Mouse (Mus musculus): ENCODE measurements at regions not wholly inside any gene's neighbourhood (a gene's known extent, or its start where the extent isn't known, plus 50 kb on each side); places are given as distances from the start of the nearest gene placed in this dataset.

DNA sequence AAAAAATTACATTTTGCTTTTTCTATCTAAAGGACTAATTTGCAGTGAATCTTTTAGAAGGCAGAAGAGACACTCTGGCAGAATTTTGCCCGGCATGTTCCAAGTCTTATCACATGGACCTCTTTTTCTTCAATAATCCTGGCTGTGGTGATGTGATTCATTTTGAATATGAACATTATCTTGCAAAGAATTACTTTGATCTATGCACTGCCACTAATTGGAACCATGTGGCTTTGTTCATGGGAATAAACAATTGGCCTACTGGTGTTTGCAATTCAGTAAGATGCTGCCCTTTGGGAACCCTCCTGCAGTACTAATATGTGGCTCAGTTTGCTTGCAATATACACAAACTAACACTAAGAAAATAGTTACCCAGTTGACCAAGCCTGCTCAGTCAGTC lies 456.3 kb upstream of the Fam98a start:
- H3K36me3 ChIP-seq (replicated peaks), result no peaks in the 10 kb centered on the region
- H3K4me2 ChIP-seq, result no peak overlapping the region
- no peak for ATAC-seq (ENCODE audit: insufficient read depth)
- H3K9ac ChIP-seq, result no peak overlapping the region
- no peaks in the 10 kb centered on the region for H3K9me3 ChIP-seq (replicated peaks)
- WGBS (ENCODE audit: insufficient replicate concordance), result 45% methylated on average over 1 of the region's 1 CpGs
- H3K27ac ChIP-seq (replicated peaks), result no peak overlapping the region
- H3K4me3 ChIP-seq (replicated peaks), result no peak overlapping the region
- H3K27me3 ChIP-seq, result no peaks in the 10 kb centered on the region
- H3K4me1 ChIP-seq (replicated peaks), result no peaks in the 10 kb centered on the region

DNA sequence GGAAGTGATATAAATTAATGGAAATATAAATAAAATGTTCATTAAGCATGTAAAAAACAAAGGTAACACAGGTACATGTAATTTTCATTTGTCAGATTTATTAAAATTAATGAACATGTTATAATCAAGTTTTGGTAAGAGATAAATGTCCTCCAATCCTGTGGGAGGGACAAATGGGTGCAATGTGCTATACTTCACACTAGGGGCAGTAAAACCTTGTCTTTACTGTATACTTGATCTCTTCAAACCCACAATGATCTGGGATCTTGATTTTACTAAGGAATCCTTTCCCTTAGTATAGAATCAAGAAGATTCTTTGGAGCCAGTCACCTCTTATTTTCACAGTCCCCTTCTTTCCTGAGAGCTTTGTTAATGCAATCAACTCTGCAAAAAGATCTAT lies 451.1 kb upstream of the Fam98a start:
- Histone ChIP-seq H3K27ac (replicated peaks) (no peak overlapping the region), H3K9me3 (replicated peaks) (no peaks in the 10 kb centered on the region), H3K4me3 (replicated peaks) (no peak overlapping the region), H3K36me3 (replicated peaks) (no peaks in the 10 kb centered on the region), H3K27me3 (no peaks in the 10 kb centered on the region), H3K9ac (no peak overlapping the region), H3K4me2 (no peak overlapping the region), H3K4me1 (replicated peaks) (no peaks in the 10 kb centered on the region)
- ATAC-seq (ENCODE audit: insufficient read depth), result no peak

DNA sequence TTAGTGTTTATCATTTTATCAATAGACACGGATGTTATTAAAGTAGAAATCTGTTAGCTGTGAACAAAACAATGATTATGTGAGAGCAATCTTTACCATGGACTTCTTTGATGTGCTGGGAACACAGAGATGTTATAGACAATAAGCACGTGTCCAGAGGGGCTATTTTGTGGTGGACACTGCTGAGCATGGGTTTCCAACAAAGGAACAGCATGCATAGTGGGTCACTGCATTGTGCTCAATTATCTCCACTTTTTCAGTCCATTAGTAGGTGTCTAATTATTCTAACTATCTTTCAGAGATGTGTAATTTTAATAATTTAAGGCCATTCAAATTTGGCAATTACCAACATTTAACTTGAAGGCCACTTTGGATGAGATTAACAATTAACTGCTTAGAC lies 409.6 kb upstream of the Fam98a start:
- ATAC-seq (ENCODE audit: insufficient read depth), result no peak
- H3K36me3 ChIP-seq (replicated peaks), result no peaks in the 10 kb centered on the region
- H3K4me1 ChIP-seq (replicated peaks), result no peaks in the 10 kb centered on the region
- no peak overlapping the region for H3K4me3 ChIP-seq (replicated peaks)
- no peaks in the 10 kb centered on the region for H3K9me3 ChIP-seq (replicated peaks)
- no peak overlapping the region for H3K4me2 ChIP-seq
- no peak overlapping the region for H3K27ac ChIP-seq (replicated peaks)
- no peaks in the 10 kb centered on the region for H3K27me3 ChIP-seq
- WGBS (ENCODE audit: insufficient replicate concordance), result 42% methylated on average over 2 of the region's 2 CpGs
- no peak overlapping the region for H3K9ac ChIP-seq

DNA sequence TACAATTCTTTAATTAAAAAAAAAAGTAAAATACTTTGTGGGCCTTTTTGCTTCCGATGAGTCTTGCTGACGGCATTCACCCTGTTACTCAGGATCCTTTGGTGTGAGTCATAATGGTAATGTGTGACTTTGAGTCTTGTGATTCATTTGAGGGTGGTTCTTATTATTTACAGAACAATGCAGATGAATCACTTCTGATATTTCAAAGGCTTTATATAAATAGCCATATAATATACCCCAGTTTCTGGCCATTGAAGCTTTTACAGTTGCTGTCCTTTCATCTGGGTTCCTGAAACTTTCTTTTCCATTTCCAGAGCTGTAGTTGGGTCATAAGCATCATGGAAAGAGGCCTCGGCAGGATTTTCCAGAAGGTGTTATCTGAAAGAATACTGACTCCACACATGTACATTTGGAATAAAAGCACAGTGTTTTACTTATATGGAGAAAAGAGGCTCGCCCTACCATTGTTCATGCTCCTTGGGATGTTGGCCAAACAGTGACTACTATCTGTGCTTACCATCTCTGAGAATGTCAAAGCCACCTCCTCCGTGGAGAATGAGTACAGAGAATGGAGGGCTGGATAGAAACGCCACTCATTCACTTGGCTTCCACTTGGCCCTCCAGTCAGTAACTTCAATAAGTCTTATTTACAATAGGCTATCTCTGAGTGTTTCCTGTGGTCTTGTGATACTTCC lies 385.1 kb upstream of the Fam98a start:
- Histone ChIP-seq H3K4me2 (no peak overlapping the region), H3K9ac (no peak overlapping the region), H3K4me1 (replicated peaks) (no peaks in the 10 kb centered on the region), H3K27me3 (no peaks in the 10 kb centered on the region), H3K36me3 (replicated peaks) (no peaks in the 10 kb centered on the region), H3K27ac (replicated peaks) (no peak overlapping the region), H3K4me3 (replicated peaks) (no peak overlapping the region), H3K9me3 (replicated peaks) (no peaks in the 10 kb centered on the region)
- 52% methylated on average over 6 of the region's 6 CpGs for WGBS (ENCODE audit: insufficient replicate concordance)
- no peak for ATAC-seq (ENCODE audit: insufficient read depth)

DNA sequence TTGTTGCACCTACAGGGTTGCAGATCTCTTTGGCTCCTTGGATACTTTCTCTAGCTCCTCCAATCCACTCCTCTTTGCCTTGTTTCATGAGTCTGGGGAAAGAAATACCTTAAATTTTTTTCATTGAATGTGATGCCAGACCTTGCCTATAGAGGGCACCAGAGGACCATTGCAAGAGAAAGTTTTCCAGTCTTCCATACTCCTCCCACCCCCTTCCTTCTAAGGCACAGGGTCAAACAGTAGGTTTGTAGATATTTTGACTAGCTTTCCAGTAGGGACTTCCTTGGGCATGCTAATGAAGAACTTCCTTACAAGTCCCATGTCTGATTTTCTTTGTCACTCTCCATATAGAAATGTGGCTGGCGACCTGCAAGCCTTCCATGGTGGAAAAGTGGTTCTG lies 379.3 kb upstream of the Fam98a start:
- H3K9me3 ChIP-seq (replicated peaks), result no peaks in the 10 kb centered on the region
- no peak overlapping the region for H3K9ac ChIP-seq
- no peak overlapping the region for H3K4me2 ChIP-seq
- H3K27ac ChIP-seq (replicated peaks), result no peak overlapping the region
- no peak for ATAC-seq (ENCODE audit: insufficient read depth)
- WGBS (ENCODE audit: insufficient replicate concordance), result 83% methylated on average over 1 of the region's 1 CpGs
- H3K4me3 ChIP-seq (replicated peaks), result no peak overlapping the region
- H3K27me3 ChIP-seq, result no peaks in the 10 kb centered on the region
- no peaks in the 10 kb centered on the region for H3K36me3 ChIP-seq (replicated peaks)
- no peaks in the 10 kb centered on the region for H3K4me1 ChIP-seq (replicated peaks)

DNA sequence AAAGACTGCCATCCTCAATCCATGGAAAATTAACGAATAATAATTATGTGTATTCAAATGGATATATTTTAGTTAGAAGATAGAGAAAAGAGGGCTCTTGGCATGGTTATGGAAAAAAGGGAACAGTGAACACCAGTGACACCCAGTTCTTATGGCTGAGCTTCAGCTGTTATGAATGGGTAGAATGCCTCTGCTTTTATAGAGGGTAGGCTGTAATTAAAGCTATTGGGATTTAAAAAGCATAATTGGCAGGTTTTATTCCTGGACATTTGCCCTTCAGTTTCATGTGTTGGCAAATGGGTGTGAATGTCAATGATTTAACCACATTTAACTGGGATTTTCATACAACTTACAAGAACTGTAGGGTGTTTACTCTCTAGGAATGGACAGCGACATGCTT lies 368.5 kb upstream of the Fam98a start:
- Histone ChIP-seq H3K9me3 (replicated peaks) (no peaks in the 10 kb centered on the region), H3K27me3 (no peaks in the 10 kb centered on the region), H3K36me3 (replicated peaks) (no peaks in the 10 kb centered on the region), H3K4me1 (replicated peaks) (no peaks in the 10 kb centered on the region), H3K27ac (replicated peaks) (no peak overlapping the region), H3K4me3 (replicated peaks) (no peak overlapping the region), H3K4me2 (no peak overlapping the region), H3K9ac (no peak overlapping the region)
- ATAC-seq (ENCODE audit: insufficient read depth), result no peak
- WGBS (ENCODE audit: insufficient replicate concordance), result 59% methylated on average over 2 of the region's 2 CpGs

DNA sequence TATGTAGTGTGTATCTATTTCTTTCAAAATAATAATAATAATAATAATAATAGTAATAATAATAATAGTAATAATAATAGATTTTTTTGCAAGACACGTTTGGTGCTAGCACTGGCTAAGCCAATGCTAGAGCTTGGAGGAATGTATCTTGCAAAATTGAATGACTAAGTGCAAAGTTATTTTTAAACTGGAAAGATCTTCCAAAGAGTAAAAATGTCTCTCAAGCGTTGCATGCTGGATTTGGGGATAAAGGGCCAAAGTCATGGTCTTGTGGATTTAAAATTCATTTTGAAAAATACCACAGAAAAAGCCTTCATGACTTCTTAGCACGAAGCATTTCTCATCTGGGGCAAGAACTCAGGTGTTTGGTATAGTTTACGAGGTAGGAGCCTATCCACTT lies 365.3 kb upstream of the Fam98a start:
- WGBS (ENCODE audit: insufficient replicate concordance), result 37% methylated on average over 4 of the region's 4 CpGs
- no peaks in the 10 kb centered on the region for H3K36me3 ChIP-seq (replicated peaks)
- no peaks in the 10 kb centered on the region for H3K9me3 ChIP-seq (replicated peaks)
- no peak overlapping the region for H3K4me3 ChIP-seq (replicated peaks)
- H3K27me3 ChIP-seq, result no peaks in the 10 kb centered on the region
- no peak overlapping the region for H3K27ac ChIP-seq (replicated peaks)
- H3K9ac ChIP-seq, result no peak overlapping the region
- ATAC-seq (ENCODE audit: insufficient read depth), result no peak
- no peaks in the 10 kb centered on the region for H3K4me1 ChIP-seq (replicated peaks)
- no peak overlapping the region for H3K4me2 ChIP-seq

DNA sequence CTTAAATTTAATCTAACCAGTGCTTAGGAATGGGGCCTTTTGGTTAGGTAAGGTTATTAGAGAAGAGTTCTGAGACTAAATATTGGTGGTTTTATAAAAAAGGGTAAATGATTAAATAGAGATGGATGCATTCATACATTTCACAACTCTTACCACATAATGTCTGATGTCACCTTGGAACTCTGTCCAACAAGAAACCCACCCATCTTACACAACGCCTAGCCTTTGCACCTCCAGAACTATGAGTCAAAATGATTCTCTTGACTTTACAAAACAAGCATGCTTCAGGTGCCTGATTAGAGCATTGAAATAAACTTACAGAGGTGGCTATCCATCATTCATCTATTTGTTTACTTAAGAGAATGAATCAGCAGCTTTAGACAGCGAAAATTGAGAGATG lies 364.8 kb upstream of the Fam98a start:
- H3K4me1 ChIP-seq (replicated peaks), result no peaks in the 10 kb centered on the region
- ATAC-seq (ENCODE audit: insufficient read depth), result no peak
- 55% methylated on average over 2 of the region's 2 CpGs for WGBS (ENCODE audit: insufficient replicate concordance)
- no peak overlapping the region for H3K4me2 ChIP-seq
- no peak overlapping the region for H3K4me3 ChIP-seq (replicated peaks)
- no peak overlapping the region for H3K9ac ChIP-seq
- no peaks in the 10 kb centered on the region for H3K36me3 ChIP-seq (replicated peaks)
- no peak overlapping the region for H3K27ac ChIP-seq (replicated peaks)
- H3K9me3 ChIP-seq (replicated peaks), result no peaks in the 10 kb centered on the region
- H3K27me3 ChIP-seq, result no peaks in the 10 kb centered on the region

DNA sequence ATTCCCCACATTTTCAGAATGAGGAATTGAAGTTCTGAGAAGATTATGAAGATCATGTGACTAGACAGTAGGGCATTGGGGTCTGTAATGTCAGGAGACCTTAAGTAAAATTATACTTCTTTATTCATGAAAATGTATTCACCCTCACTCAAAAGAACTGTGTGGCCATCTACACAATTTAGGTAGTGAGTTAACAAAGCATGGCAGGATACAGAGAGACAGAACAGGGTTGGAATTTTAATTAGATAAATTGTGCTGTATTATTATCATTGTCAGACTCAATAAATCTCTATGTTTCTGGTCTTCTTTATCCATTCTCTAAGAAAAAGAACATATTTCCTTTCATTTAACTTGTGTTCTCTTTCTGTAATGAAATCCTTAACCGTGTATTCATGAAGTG lies 363.5 kb upstream of the Fam98a start:
- WGBS (ENCODE audit: insufficient replicate concordance), result 56% methylated on average over 1 of the region's 1 CpGs
- Histone ChIP-seq H3K9me3 (replicated peaks) (no peaks in the 10 kb centered on the region), H3K4me2 (no peak overlapping the region), H3K27ac (replicated peaks) (no peak overlapping the region), H3K4me3 (replicated peaks) (no peak overlapping the region), H3K9ac (no peak overlapping the region), H3K36me3 (replicated peaks) (no peaks in the 10 kb centered on the region), H3K4me1 (replicated peaks) (no peaks in the 10 kb centered on the region), H3K27me3 (no peaks in the 10 kb centered on the region)
- ATAC-seq (ENCODE audit: insufficient read depth), result no peak

DNA sequence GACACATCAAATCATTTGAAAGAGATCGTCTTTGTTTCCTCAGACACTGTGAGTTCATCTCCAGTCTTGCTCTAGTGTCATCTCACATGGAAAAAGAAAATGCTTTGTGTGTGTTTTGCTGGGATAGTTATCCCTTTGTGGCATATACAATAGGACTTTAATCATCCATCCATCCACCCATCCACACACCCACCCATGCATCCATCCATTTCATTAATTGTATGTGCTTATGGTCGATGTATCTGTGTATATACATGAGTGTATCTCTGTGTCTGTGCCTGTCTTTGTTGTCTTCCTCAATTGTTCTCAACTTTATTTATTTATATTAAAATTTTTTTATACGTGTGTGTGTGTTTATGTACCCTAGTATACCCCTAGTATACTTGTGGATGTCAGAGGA lies 355.3 kb upstream of the Fam98a start:
- no peak overlapping the region for H3K4me2 ChIP-seq
- WGBS (ENCODE audit: insufficient replicate concordance), result 41% methylated on average over 3 of the region's 3 CpGs
- no peaks in the 10 kb centered on the region for H3K36me3 ChIP-seq (replicated peaks)
- H3K9ac ChIP-seq, result no peak overlapping the region
- no peak overlapping the region for H3K4me3 ChIP-seq (replicated peaks)
- no peak for ATAC-seq (ENCODE audit: insufficient read depth)
- no peak overlapping the region for H3K27ac ChIP-seq (replicated peaks)
- H3K9me3 ChIP-seq (replicated peaks), result no peaks in the 10 kb centered on the region
- no peaks in the 10 kb centered on the region for H3K4me1 ChIP-seq (replicated peaks)
- H3K27me3 ChIP-seq, result no peaks in the 10 kb centered on the region

DNA sequence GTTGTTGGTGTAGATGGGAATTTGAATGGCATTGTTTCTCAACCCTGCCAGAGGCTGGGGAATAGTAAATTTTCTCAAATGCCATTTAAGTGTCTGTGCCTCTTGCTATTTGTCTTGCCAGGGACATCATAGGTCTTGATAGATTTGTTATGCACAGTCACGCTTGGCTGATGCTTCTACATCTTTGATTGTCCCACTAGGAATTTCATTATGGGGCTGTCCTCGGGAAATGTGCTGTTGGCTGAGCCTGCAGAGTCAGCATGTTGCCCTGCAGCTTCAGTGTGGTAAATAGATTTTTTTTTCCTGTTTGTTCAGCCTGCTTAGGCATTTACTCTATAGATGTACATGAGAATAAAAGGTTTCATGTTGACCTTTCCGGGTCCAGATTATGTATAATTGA lies 354.9 kb upstream of the Fam98a start:
- Histone ChIP-seq H3K4me1 (replicated peaks) (no peaks in the 10 kb centered on the region), H3K27me3 (no peaks in the 10 kb centered on the region), H3K36me3 (replicated peaks) (no peaks in the 10 kb centered on the region), H3K9ac (no peak overlapping the region), H3K9me3 (replicated peaks) (no peaks in the 10 kb centered on the region), H3K27ac (replicated peaks) (no peak overlapping the region), H3K4me3 (replicated peaks) (no peak overlapping the region), H3K4me2 (no peak overlapping the region)
- WGBS (ENCODE audit: insufficient replicate concordance), result 53% methylated on average over 3 of the region's 3 CpGs
- no peak for ATAC-seq (ENCODE audit: insufficient read depth)

DNA sequence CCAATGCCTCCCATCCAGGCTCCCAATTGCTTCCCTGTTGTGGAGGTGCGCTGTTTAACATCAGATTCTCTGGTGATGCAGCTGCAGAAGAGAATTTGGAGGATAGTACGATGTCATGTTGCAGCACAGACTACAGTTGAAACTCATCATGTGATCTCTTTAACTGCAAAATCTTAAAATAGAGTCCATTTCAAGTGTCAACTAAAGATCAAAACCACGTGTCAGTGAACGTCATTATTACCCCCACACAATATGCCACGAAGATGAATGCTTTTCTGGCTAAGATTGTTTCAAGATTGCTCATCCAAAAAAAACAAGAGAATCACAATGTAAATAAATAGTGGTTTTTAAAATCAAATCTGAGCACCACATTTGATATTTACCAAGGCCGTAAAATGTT lies 343.7 kb upstream of the Fam98a start:
- no peaks in the 10 kb centered on the region for H3K36me3 ChIP-seq (replicated peaks)
- no peak for ATAC-seq (ENCODE audit: insufficient read depth)
- WGBS (ENCODE audit: insufficient replicate concordance), result 64% methylated on average over 6 of the region's 6 CpGs
- no peaks in the 10 kb centered on the region for H3K27me3 ChIP-seq
- H3K9ac ChIP-seq, result no peak overlapping the region
- H3K4me2 ChIP-seq, result no peak overlapping the region
- no peaks in the 10 kb centered on the region for H3K4me1 ChIP-seq (replicated peaks)
- H3K4me3 ChIP-seq (replicated peaks), result no peak overlapping the region
- H3K27ac ChIP-seq (replicated peaks), result no peak overlapping the region
- H3K9me3 ChIP-seq (replicated peaks), result no peaks in the 10 kb centered on the region

Measured in liver, embryonic 15.5 days (tissue).